Mouse (Mus musculus): ENCODE measurements around the gene Abce1. TPM values are rescaled to one million over a fixed set of nuclear protein-coding genes. Genes with fewer than 3 reads are reported as not detected.

Abce1 gene
- polyA plus RNA-seq, 1 experiment from 2014 or later = 99.4 TPM

DNA sequence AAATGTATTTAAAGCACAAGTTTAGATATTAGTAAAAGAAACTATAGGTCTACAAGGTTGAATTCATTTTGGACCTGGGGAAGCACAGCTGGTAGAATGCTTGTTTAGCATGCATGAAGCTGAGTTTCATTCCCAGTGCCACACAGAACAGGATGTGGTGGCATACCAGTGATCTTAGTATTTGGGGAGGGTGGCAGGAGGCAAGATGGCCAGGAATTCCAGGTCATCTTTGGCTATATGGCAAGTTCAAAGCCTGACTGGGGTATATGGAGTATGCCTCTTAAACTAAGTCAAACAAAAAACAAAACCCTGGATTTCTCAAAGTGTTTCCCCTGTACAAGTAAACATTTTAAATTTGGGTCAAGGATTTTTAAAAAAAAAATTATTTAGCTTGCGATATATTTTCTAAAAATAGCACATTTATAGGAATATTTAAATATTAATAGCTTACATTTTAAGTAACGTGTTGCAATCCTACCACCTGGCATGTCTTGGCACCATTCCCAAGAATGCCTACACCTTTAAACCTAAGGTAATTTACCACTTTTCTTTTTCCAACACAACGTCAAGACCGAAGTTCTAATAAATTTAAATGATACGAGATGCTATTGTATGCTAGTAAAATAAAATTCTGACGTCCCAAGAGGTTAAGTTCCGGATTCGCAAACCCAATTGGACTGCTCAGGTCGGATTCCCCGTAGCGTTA, 73.4 kb downstream of the Abce1 start:
- H3K4me1 ChIP-seq (ENCODE audit: control insufficient read depth, insufficient read depth, low read length) = peaks cover 18% of the 10 kb centered on the region
- 5% methylated on average over 11 of the region's 11 CpGs for WGBS
- no peaks in the 10 kb centered on the region for H3K36me3 ChIP-seq (ENCODE audit: control insufficient read depth, insufficient read depth, low read length)
- H3K27me3 ChIP-seq (ENCODE audit: control insufficient read depth, insufficient read depth, low read length) = no peaks in the 10 kb centered on the region
- H3K27ac ChIP-seq (ENCODE audit: low read length) = peak overlapping the region; percentile 86
- H3K9ac ChIP-seq (replicated peaks; ENCODE audit: low read depth, low read length) = peak overlapping the region; percentile 50; the same call in 1 of the 2 replicates
- peak overlapping the region; percentile 73 for H3K4me2 ChIP-seq (replicated peaks; ENCODE audit: low read depth, low read length)
- peak overlapping the region; percentile 72 for H3K4me3 ChIP-seq (ENCODE audit: low read depth, low read length)
- ATAC-seq (ENCODE audit: insufficient number of reproducible peaks, insufficient read depth, low FRiP score, low read depth) = no peak
- no peaks in the 10 kb centered on the region for H3K9me3 ChIP-seq (ENCODE audit: control insufficient read depth, low read depth, low read length)

DNA sequence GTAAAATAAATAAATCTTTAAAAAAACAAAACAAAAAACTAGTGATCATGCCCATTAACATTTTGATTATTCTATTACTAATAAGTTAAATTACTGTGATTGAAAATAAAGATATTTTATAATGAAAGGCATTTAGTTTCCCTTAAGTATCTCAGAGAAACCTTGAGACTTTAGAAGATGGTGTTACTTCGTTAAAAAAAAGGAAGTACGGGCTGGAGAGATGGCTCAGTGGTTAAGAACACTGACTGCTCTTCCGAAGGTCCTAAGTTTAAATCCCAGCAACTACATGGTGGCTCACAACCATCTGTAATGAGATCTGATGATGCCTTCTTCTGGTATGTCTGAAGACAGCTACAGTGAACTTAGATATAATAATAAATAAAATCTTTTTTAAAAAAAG, 74.3 kb downstream of the Abce1 start:
- H3K9me3 ChIP-seq (ENCODE audit: control insufficient read depth, low read depth, low read length) = no peaks in the 10 kb centered on the region
- no peak overlapping the region for H3K4me2 ChIP-seq (replicated peaks; ENCODE audit: low read depth, low read length)
- H3K36me3 ChIP-seq (ENCODE audit: control insufficient read depth, insufficient read depth, low read length) = no peaks in the 10 kb centered on the region
- H3K27me3 ChIP-seq (ENCODE audit: control insufficient read depth, insufficient read depth, low read length) = no peaks in the 10 kb centered on the region
- 87% methylated on average over 3 of the region's 3 CpGs for WGBS
- no peak overlapping the region for H3K9ac ChIP-seq (replicated peaks; ENCODE audit: low read depth, low read length)
- peaks cover 14% of the 10 kb centered on the region for H3K4me1 ChIP-seq (ENCODE audit: control insufficient read depth, insufficient read depth, low read length)
- no peak overlapping the region for H3K4me3 ChIP-seq (ENCODE audit: low read depth, low read length)
- no peak overlapping the region for H3K27ac ChIP-seq (ENCODE audit: low read length)
- ATAC-seq (ENCODE audit: insufficient number of reproducible peaks, insufficient read depth, low FRiP score, low read depth) = no peak

DNA sequence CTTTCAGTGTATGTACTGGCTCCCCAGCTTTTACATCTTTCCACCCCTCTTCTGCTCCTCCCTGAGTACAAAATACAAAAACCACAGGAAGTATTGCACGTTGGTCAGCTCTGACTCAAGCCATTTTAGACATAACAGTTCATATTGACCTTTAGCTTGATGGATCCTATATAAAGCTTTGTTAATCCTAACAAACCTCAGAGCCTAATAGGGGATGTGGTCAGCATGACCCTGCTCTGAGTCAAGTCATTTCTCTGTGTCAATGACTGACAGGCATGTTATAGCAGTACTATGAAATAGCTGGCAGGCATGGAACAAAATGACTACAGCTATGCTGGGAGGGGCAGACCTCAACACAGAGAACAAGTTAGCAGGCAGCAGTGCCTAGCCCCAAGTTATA, 75.4 kb downstream of the Abce1 start:
- no peak overlapping the region for H3K4me2 ChIP-seq (replicated peaks; ENCODE audit: low read depth, low read length)
- 53% methylated on average over 1 of the region's 1 CpGs for WGBS
- H3K36me3 ChIP-seq (ENCODE audit: control insufficient read depth, insufficient read depth, low read length) = no peaks in the 10 kb centered on the region
- no peak for ATAC-seq (ENCODE audit: insufficient number of reproducible peaks, insufficient read depth, low FRiP score, low read depth)
- H3K4me3 ChIP-seq (ENCODE audit: low read depth, low read length) = no peak overlapping the region
- H3K27ac ChIP-seq (ENCODE audit: low read length) = no peak overlapping the region
- H3K27me3 ChIP-seq (ENCODE audit: control insufficient read depth, insufficient read depth, low read length) = no peaks in the 10 kb centered on the region
- H3K9ac ChIP-seq (replicated peaks; ENCODE audit: low read depth, low read length) = no peak overlapping the region
- H3K4me1 ChIP-seq (ENCODE audit: control insufficient read depth, insufficient read depth, low read length) = peaks cover 3% of the 10 kb centered on the region; the same call in 1 of the 2 replicates
- no peaks in the 10 kb centered on the region for H3K9me3 ChIP-seq (ENCODE audit: control insufficient read depth, low read depth, low read length)

DNA sequence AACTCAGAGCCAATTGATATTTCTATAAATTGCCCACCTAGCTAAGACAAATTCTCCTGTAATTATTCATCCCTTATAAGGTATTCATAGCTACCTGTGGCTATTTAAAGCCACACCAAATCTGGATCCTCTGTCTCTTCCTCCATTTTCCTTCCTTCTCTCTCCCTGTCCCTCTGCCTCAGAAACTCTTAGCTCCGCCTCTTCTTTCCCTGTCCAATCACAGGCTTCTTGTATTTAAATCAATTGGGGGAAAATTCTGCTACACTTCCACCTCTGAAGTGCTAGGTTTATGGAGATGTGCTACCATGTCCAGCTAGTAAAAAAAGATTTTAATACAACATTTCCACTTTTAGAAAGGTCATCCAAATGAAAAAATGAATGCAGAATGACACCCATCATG, 76.0 kb downstream of the Abce1 start:
- no peaks in the 10 kb centered on the region for H3K36me3 ChIP-seq (ENCODE audit: control insufficient read depth, insufficient read depth, low read length)
- H3K4me1 ChIP-seq (ENCODE audit: control insufficient read depth, insufficient read depth, low read length) = no peaks in the 10 kb centered on the region
- no peak overlapping the region for H3K4me2 ChIP-seq (replicated peaks; ENCODE audit: low read depth, low read length)
- H3K4me3 ChIP-seq (ENCODE audit: low read depth, low read length) = no peak overlapping the region
- no peaks in the 10 kb centered on the region for H3K9me3 ChIP-seq (ENCODE audit: control insufficient read depth, low read depth, low read length)
- 92% methylated on average over 1 of the region's 1 CpGs for WGBS
- no peak for ATAC-seq (ENCODE audit: insufficient number of reproducible peaks, insufficient read depth, low FRiP score, low read depth)
- H3K27me3 ChIP-seq (ENCODE audit: control insufficient read depth, insufficient read depth, low read length) = no peaks in the 10 kb centered on the region
- no peak overlapping the region for H3K27ac ChIP-seq (ENCODE audit: low read length)
- no peak overlapping the region for H3K9ac ChIP-seq (replicated peaks; ENCODE audit: low read depth, low read length)

Other genes starting within 250 kb of the Abce1 start
- 27.2 and 28.7 TPM in 2 replicates for gene Otud4, start 72.1 kb downstream of the Abce1 start, polyA plus RNA-seq (2014; fragmentation: Nextera tagmentation; extraction: Ambion mirVana)
- gene Anapc10, start 80 bp upstream of the Abce1 start, polyA plus RNA-seq (2014; fragmentation: Nextera tagmentation; extraction: Ambion mirVana) = 34.3 and 39.7 TPM in 2 replicates